Mouse (Mus musculus): ENCODE measurements around the gene Fgf13. TPM values are rescaled to one million over a fixed set of nuclear protein-coding genes. Genes with fewer than 3 reads are reported as not detected.

The Fgf13 gene
- 1.3 and 1.5 TPM in 2 replicates for total RNA-seq (2012; rRNA removed)

DNA sequence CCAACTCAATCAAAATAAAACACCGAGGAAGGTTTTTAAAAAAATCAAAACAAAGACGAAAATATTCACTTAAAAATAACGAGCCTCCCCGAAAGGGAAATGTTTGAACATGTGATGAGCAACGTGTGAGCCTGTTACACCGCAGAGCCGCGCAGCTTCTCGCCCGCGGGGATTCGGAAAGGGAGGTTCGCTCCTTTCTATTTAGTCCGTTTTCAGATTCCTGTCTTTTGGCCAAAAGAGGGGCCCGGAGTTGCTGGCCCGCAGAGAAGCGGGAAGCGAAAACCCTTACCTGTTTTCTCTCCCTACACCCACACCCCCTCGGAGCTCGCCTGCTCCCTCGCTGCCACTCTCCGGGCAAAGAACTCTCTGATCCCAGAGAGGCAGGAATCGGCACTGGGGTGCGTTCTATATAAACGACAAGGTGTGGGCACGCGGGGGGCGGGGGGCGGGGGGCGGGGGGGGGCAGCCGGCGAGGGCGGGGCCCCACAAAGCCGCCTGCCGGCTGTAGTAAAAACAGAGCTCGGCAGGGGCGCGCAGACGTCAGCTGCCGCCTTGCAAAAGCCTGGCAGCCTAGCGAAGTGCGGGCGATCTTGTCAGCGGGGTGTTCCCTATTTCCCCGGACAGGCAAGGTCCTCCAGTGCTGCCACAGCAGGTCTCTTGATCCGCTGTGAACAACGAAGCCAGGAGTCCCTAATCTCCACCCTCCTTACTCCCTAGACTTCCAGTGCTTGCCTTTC is at the start of gene Fgf13:
Gene Fgf13, minus strand, starts transcription at position 377 of the 737 bp plus-strand sequence.
- Histone ChIP-seq H3K9me3 (ENCODE audit: control insufficient read depth, insufficient read depth, low read depth, low read length) (no peaks in the 10 kb centered on the region), H3K4me1 (ENCODE audit: control insufficient read depth in 2 of 2, insufficient read depth in 2 of 2, low read length in 2 of 2, poor library complexity in 1 of 2) (no peaks in the 10 kb centered on the region), H3K4me3 (ENCODE audit: insufficient read depth in 1 of 2, low read depth in 1 of 2, low read length in 2 of 2, poor library complexity in 1 of 2, severe bottlenecking in 1 of 2) (peak within 1 kb of the TSS; percentile 44 to 60), H3K27ac (ENCODE audit: insufficient read depth, low read depth, low read length, poor library complexity, severe bottlenecking) (no peak within 1 kb of the TSS), H3K9ac (ENCODE audit: insufficient read depth, low read depth, low read length, poor library complexity, severe bottlenecking) (peak within 1 kb of the TSS; percentile 17), H3K36me3 (ENCODE audit: control insufficient read depth, insufficient read depth, low read length, poor library complexity, severe bottlenecking) (no peaks in the 10 kb centered on the region)
- TF ChIP-seq ZC3H11A (IDR thresholded peaks at IDR 0.05; ENCODE audit: borderline replicate concordance, low read depth, low read length) = no peak
- TF ChIP-seq HCFC1 (IDR thresholded peaks at IDR 0.05; ENCODE audit: borderline replicate concordance, insufficient read depth, low read length) = no peak
- no peak for TF ChIP-seq ZNF384 (IDR thresholded peaks at IDR 0.05; ENCODE audit: low read depth, low read length)
- TF ChIP-seq CHD2 (IDR thresholded peaks at IDR 0.05; ENCODE audit: low read depth, low read length) = no peak
- no peak for TF ChIP-seq MAFK (IDR thresholded peaks at IDR 0.05; ENCODE audit: insufficient read depth, low read depth, low read length)
- in situ Hi-C loops (cut with MboI; ENCODE audit: low sequenced_read_pairs in 2 of 2, unreplicated experiment in 2 of 2) = no loop called here
- DNase-seq (ENCODE audit: low read depth, low spot score) = peak; percentile 11

DNA sequence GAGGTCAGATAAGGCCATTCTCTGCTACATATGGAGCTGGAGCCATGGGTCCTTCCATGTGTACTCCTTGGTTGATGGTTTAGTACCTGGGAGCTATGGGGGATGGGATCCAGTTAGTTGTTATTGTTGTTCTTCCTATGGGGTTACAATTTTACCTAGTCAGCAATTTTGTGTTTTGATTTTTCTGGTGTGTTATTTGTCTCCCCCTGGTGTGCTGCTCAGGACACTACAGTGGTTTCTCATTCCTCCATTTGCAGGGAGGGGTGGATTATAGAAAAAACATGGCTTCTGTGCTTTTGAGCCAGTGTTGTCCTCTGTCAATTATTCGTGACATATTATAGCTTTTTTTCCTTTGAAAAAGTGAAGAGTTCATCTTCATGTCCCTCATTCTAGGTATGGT is 38.7 kb upstream of the Fgf13 start:
- H3K4me1 ChIP-seq (ENCODE audit: control insufficient read depth in 2 of 2, insufficient read depth in 2 of 2, low read length in 2 of 2, poor library complexity in 1 of 2) = no peaks in the 10 kb centered on the region
- in situ Hi-C loops (cut with MboI; ENCODE audit: low sequenced_read_pairs in 2 of 2, unreplicated experiment in 2 of 2) = loop anchor here (25.0 kb wide), 1 partner anchor 419 kb away; no protein-coding TSS in a partner anchor
- TF ChIP-seq HCFC1 (IDR thresholded peaks at IDR 0.05; ENCODE audit: borderline replicate concordance, insufficient read depth, low read length) = no peak
- TF ChIP-seq MAFK (IDR thresholded peaks at IDR 0.05; ENCODE audit: insufficient read depth, low read depth, low read length) = peak; percentile 99
- no peak for TF ChIP-seq CHD2 (IDR thresholded peaks at IDR 0.05; ENCODE audit: low read depth, low read length)
- 0 out of 2 replicates have a peak, but pooled peaks have one; percentile 44 for TF ChIP-seq ZC3H11A (IDR thresholded peaks at IDR 0.05; ENCODE audit: borderline replicate concordance, low read depth, low read length)
- no peak for TF ChIP-seq ZNF384 (IDR thresholded peaks at IDR 0.05; ENCODE audit: low read depth, low read length)
- no peak overlapping the region for H3K4me3 ChIP-seq (ENCODE audit: insufficient read depth in 1 of 2, low read depth in 1 of 2, low read length in 2 of 2, poor library complexity in 1 of 2, severe bottlenecking in 1 of 2)
- no peak overlapping the region for H3K9ac ChIP-seq (ENCODE audit: insufficient read depth, low read depth, low read length, poor library complexity, severe bottlenecking)
- H3K9me3 ChIP-seq (ENCODE audit: control insufficient read depth, insufficient read depth, low read depth, low read length) = no peaks in the 10 kb centered on the region
- no peak for DNase-seq (ENCODE audit: low read depth, low spot score)
- H3K36me3 ChIP-seq (ENCODE audit: control insufficient read depth, insufficient read depth, low read length, poor library complexity, severe bottlenecking) = no peaks in the 10 kb centered on the region
- no peak overlapping the region for H3K27ac ChIP-seq (ENCODE audit: insufficient read depth, low read depth, low read length, poor library complexity, severe bottlenecking)

DNA sequence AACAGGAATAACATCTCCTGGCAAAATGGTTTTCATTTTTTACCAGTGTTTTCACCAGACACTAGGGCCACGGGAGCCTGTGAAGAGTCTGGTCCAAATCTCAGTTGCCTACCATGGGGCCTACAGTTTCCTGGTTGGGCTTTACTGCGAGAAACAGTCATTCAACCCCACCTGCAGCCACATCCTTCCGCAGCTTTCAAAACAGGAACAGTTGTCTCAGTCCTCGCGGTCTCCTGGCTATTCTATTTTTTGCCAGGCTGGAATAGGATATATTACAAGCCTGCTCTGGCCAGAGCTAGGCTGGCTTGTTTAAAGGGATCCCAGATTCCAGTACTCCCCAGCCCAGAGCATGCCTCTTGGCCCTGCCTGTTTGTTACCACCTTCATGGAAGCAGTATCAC is 21.2 kb upstream of the Fgf13 start:
- no peaks in the 10 kb centered on the region for H3K4me1 ChIP-seq (ENCODE audit: control insufficient read depth in 2 of 2, insufficient read depth in 2 of 2, low read length in 2 of 2, poor library complexity in 1 of 2)
- H3K36me3 ChIP-seq (ENCODE audit: control insufficient read depth, insufficient read depth, low read length, poor library complexity, severe bottlenecking) = no peaks in the 10 kb centered on the region
- no peak for DNase-seq (ENCODE audit: low read depth, low spot score)
- H3K4me3 ChIP-seq (ENCODE audit: insufficient read depth in 1 of 2, low read depth in 1 of 2, low read length in 2 of 2, poor library complexity in 1 of 2, severe bottlenecking in 1 of 2) = no peak overlapping the region
- H3K9ac ChIP-seq (ENCODE audit: insufficient read depth, low read depth, low read length, poor library complexity, severe bottlenecking) = no peak overlapping the region
- no peak overlapping the region for H3K27ac ChIP-seq (ENCODE audit: insufficient read depth, low read depth, low read length, poor library complexity, severe bottlenecking)
- TF ChIP-seq HCFC1 (IDR thresholded peaks at IDR 0.05; ENCODE audit: borderline replicate concordance, insufficient read depth, low read length) (no peak), ZC3H11A (IDR thresholded peaks at IDR 0.05; ENCODE audit: borderline replicate concordance, low read depth, low read length) (no peak), ZNF384 (IDR thresholded peaks at IDR 0.05; ENCODE audit: low read depth, low read length) (no peak), CHD2 (IDR thresholded peaks at IDR 0.05; ENCODE audit: low read depth, low read length) (no peak), MAFK (IDR thresholded peaks at IDR 0.05; ENCODE audit: insufficient read depth, low read depth, low read length) (no peak)
- no peaks in the 10 kb centered on the region for H3K9me3 ChIP-seq (ENCODE audit: control insufficient read depth, insufficient read depth, low read depth, low read length)
- in situ Hi-C loops (cut with MboI; ENCODE audit: low sequenced_read_pairs in 2 of 2, unreplicated experiment in 2 of 2) = no loop called here

DNA sequence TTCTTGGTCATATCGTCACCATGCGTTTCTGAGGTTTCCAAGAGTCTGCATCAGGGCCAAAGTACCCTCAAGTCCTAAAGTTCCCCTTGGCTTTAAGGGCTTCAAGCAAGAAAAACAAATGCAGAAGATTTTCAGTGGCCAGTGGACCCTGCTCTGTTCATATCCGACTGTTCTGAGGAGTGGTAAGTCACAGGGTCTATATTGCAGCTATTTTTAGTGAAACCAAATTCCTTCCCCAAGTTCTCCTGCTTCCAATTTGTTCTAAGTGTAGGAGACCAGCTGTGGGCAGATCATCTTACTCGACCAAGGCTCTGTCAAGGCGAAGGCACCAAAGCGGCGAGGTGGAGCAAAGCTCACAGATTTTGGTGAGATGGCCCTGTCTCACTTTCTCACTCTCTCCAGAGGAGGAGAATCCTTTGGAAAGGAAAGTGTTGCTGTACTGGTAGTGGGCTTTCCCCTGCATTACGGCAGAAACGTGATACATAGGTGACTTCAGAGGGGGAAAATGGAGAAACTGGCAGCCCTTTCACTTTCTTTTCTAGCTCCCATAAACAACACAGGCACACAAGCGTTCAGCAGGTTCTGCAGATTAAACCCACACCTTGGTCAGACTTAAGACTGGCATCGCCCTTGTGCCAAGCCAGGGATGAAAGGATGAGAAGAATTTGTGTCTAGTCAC is 17.8 kb upstream of the Fgf13 start:
- H3K9me3 ChIP-seq (ENCODE audit: control insufficient read depth, insufficient read depth, low read depth, low read length) = no peaks in the 10 kb centered on the region
- H3K4me3 ChIP-seq (ENCODE audit: insufficient read depth in 1 of 2, low read depth in 1 of 2, low read length in 2 of 2, poor library complexity in 1 of 2, severe bottlenecking in 1 of 2) = no peak overlapping the region
- TF ChIP-seq ZNF384 (IDR thresholded peaks at IDR 0.05; ENCODE audit: low read depth, low read length) (no peak), MAFK (IDR thresholded peaks at IDR 0.05; ENCODE audit: insufficient read depth, low read depth, low read length) (no peak), ZC3H11A (IDR thresholded peaks at IDR 0.05; ENCODE audit: borderline replicate concordance, low read depth, low read length) (no peak), CHD2 (IDR thresholded peaks at IDR 0.05; ENCODE audit: low read depth, low read length) (no peak), HCFC1 (IDR thresholded peaks at IDR 0.05; ENCODE audit: borderline replicate concordance, insufficient read depth, low read length) (no peak)
- no peak overlapping the region for H3K9ac ChIP-seq (ENCODE audit: insufficient read depth, low read depth, low read length, poor library complexity, severe bottlenecking)
- in situ Hi-C loops (cut with MboI; ENCODE audit: low sequenced_read_pairs in 2 of 2, unreplicated experiment in 2 of 2) = no loop called here
- H3K27ac ChIP-seq (ENCODE audit: insufficient read depth, low read depth, low read length, poor library complexity, severe bottlenecking) = no peak overlapping the region
- DNase-seq (ENCODE audit: low read depth, low spot score) = no peak
- H3K4me1 ChIP-seq (ENCODE audit: control insufficient read depth in 2 of 2, insufficient read depth in 2 of 2, low read length in 2 of 2, poor library complexity in 1 of 2) = no peaks in the 10 kb centered on the region
- H3K36me3 ChIP-seq (ENCODE audit: control insufficient read depth, insufficient read depth, low read length, poor library complexity, severe bottlenecking) = no peaks in the 10 kb centered on the region
